Mouse (Mus musculus): ENCODE data around the gene Otp. TPM values are rescaled to one million over a fixed set of nuclear protein-coding genes. Genes with fewer than 3 reads are reported as not detected.
A peak's percentile ranks its signal among the peaks of the same experiment; 100 is the strongest.

The Otp gene
- polyA plus RNA-seq, 1 experiment from 2014 or later = not detected

GRCm38 (mm10) chr13:94885291-94886235 lies 10.2 kb downstream of the Otp start:
- Histone ChIP-seq H3K9me3 (no peaks in the 10 kb centered on the region), H3K4me3 (peak overlapping the region; percentile 37), H3K9ac (peak overlapping the region; percentile 61), H3K27ac (no peak overlapping the region), H3K36me3 (no peaks in the 10 kb centered on the region), H3K4me2 (peak overlapping the region; percentile 63), H3K27me3 (peaks cover 93% of the 10 kb centered on the region), H3K4me1 (peaks cover 21% of the 10 kb centered on the region)
- no peak for ATAC-seq (ENCODE audit: insufficient number of reproducible peaks, insufficient read depth, low FRiP score, low TSS enrichment, low read depth)
- WGBS = under 1% methylated on average over 74 of the region's 81 CpGs

- H3K4me1 ChIP-seq = peaks cover 3% of the 10 kb centered on the region; the same call in 1 of the 2 replicates
- ATAC-seq (ENCODE audit: insufficient number of reproducible peaks, insufficient read depth, low FRiP score, low TSS enrichment, low read depth) = no peak
- no peak overlapping the region for H3K4me3 ChIP-seq
- H3K27me3 ChIP-seq = no peaks in the 10 kb centered on the region
- WGBS = 91% methylated on average over 10 of the region's 10 CpGs
- H3K9me3 ChIP-seq = no peaks in the 10 kb centered on the region
- no peak overlapping the region for H3K4me2 ChIP-seq
- no peaks in the 10 kb centered on the region for H3K36me3 ChIP-seq
- no peak overlapping the region for H3K9ac ChIP-seq
- H3K27ac ChIP-seq = no peak overlapping the region
These were observed 32.4 kb downstream of the Otp start for GRCm38 (mm10) chr13:94907841-94908240.

- peaks cover 6% of the 10 kb centered on the region for H3K4me1 ChIP-seq
- 4% methylated on average over 11 of the region's 11 CpGs for WGBS
- H3K27me3 ChIP-seq = 0 out of 2 replicates have a peak, but pooled peaks cover 2% of the 10 kb centered on the region
- ATAC-seq (ENCODE audit: insufficient number of reproducible peaks, insufficient read depth, low FRiP score, low TSS enrichment, low read depth) = no peak
- H3K4me3 ChIP-seq = peak overlapping the region; percentile 14
- H3K9me3 ChIP-seq = no peaks in the 10 kb centered on the region
- H3K4me2 ChIP-seq = peak overlapping the region; percentile 54
- H3K27ac ChIP-seq = no peak overlapping the region; the same call in 1 of the 2 replicates
- peak overlapping the region; percentile 57; the same call in 1 of the 2 replicates for H3K9ac ChIP-seq
- H3K36me3 ChIP-seq = no peaks in the 10 kb centered on the region
These were observed 37.6 kb downstream of the Otp start for GRCm38 (mm10) chr13:94912961-94913360.

GRCm38 (mm10) chr13:94915654-94916053 lies 40.3 kb downstream of the Otp start:
- H3K27ac ChIP-seq = no peak overlapping the region
- 0 out of 2 replicates have a peak, but pooled peaks cover 4% of the 10 kb centered on the region for H3K27me3 ChIP-seq
- no peak overlapping the region for H3K4me3 ChIP-seq
- no peaks in the 10 kb centered on the region for H3K36me3 ChIP-seq
- peaks cover 6% of the 10 kb centered on the region for H3K4me1 ChIP-seq
- no peak for ATAC-seq (ENCODE audit: insufficient number of reproducible peaks, insufficient read depth, low FRiP score, low TSS enrichment, low read depth)
- H3K9ac ChIP-seq = no peak overlapping the region
- H3K4me2 ChIP-seq = no peak overlapping the region
- H3K9me3 ChIP-seq = no peaks in the 10 kb centered on the region
- WGBS = 59% methylated on average over 5 of the region's 5 CpGs

GRCm38 (mm10) chr13:94928086-94928485 lies 52.7 kb downstream of the Otp start:
- ATAC-seq (ENCODE audit: insufficient number of reproducible peaks, insufficient read depth, low FRiP score, low TSS enrichment, low read depth) = no peak
- no peak overlapping the region for H3K9ac ChIP-seq
- H3K27ac ChIP-seq = no peak overlapping the region
- H3K27me3 ChIP-seq = peaks cover 28% of the 10 kb centered on the region
- no peak overlapping the region for H3K4me2 ChIP-seq
- no peaks in the 10 kb centered on the region for H3K9me3 ChIP-seq
- H3K36me3 ChIP-seq = no peaks in the 10 kb centered on the region
- no peaks in the 10 kb centered on the region for H3K4me1 ChIP-seq
- H3K4me3 ChIP-seq = no peak overlapping the region
- WGBS = 64% methylated on average over 3 of the region's 3 CpGs

Other genes starting within 250 kb of the Otp start
- 265 and 349 TPM in 2 replicates for gene Tbca, start 86.7 kb upstream of the Otp start, polyA plus RNA-seq (2015; fragmentation: Nextera tagmentation; extraction: Ambion mirVana)
- 24.2 and 26.3 TPM in 2 replicates for gene Wdr41, start 100.7 kb downstream of the Otp start, polyA plus RNA-seq (2015; fragmentation: Nextera tagmentation; extraction: Ambion mirVana)